Mouse (Mus musculus): Measurements from ENCODE around the gene Sdad1.

GRCm38 (mm10) chr5:92294525-92294924, 15.8 kb downstream of the Sdad1 start:
- TF ChIP-seq POLR2A (IDR thresholded peaks at IDR 0.05; ENCODE audit: extremely low read depth, insufficient read depth, low read length) (no peak), CTCF (IDR thresholded peaks at IDR 0.05; ENCODE audit: low read depth, low read length) (no peak)
